Mouse (Mus musculus) myocyte (in vitro differentiated cells): ENCODE measurements at regions not wholly inside any gene's neighbourhood (a gene's known extent, or its start where the extent isn't known, plus 50 kb on each side); places are given as distances from the start of the nearest gene placed in this dataset.

Experiments used
- POLR2A ChIP-seq: IDR thresholded peaks from one replicate; pipeline ENCODE4 v1.6.1; 2011; ENCODE audit warnings: low read depth, mild to moderate bottlenecking, control low read depth, moderate library complexity; ENCODE audit not compliant: insufficient read length
- TCF12 ChIP-seq: IDR thresholded peaks from one replicate; pipeline ENCODE4 v1.6.1; 2011; ENCODE audit warnings: mild to moderate bottlenecking, control low read depth; ENCODE audit not compliant: poor library complexity, insufficient read depth, severe bottlenecking
- USF1 ChIP-seq: IDR thresholded peaks from one replicate; pipeline ENCODE4 v1.6.1; 2011; ENCODE audit warnings: low read depth, mild to moderate bottlenecking, control low read depth, moderate library complexity

GRCm38 (mm10) chr4:124291767-124292166 is 318.8 kb downstream of the 3100002H09Rik start:
- TF ChIP-seq POLR2A = no peak
- TF ChIP-seq USF1 = no peak
- TF ChIP-seq TCF12 = no peak
